Mouse (Mus musculus): Measurements from ENCODE around the gene Zfp831.

The Zfp831 gene

DNA sequence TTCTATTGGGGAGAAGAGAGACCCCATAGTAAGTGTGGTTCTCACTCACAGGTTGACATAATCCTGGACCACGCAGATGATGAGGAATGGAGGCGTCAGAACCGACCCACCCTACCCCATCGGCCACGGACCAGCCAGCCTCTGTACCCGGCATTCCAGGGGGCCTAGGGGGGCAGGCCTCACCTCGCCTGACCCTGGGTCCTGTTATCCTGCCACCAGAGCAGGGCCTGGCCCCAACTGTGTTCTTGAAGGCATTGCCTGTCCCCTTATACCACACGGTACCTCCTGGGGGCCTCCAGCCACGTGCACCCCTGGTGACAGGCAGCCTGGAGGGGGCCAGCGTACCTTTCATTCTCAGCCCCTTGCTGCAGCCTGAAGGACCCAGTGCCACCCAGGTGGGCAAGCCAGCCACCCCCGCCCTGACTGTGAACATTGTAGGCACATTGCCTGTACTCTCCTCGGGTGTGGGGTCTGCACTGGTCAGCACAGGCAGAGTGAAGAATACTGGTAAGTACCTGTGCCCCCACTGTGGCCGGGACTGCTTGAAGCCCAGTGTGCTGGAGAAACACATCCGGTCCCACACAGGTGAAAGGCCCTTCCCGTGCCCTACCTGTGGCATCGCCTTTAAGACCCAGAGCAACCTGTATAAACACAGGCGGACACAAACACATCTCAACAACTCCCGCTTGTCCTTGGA, at the start of gene Zfp831:
TSS of gene Zfp831 (plus strand) at position 87 of the 697 bp plus-strand sequence.
- no peak for DNase-seq (ENCODE audit: low read depth, low spot score)

GRCm38 (mm10) chr2:174594965-174595364, 48.4 kb upstream of the Zfp831 start:
- DNase-seq (ENCODE audit: low read depth, low spot score) = no peak

GRCm38 (mm10) chr2:174595611-174596010, 47.7 kb upstream of the Zfp831 start:
- no peak for DNase-seq (ENCODE audit: low read depth, low spot score)

DNA sequence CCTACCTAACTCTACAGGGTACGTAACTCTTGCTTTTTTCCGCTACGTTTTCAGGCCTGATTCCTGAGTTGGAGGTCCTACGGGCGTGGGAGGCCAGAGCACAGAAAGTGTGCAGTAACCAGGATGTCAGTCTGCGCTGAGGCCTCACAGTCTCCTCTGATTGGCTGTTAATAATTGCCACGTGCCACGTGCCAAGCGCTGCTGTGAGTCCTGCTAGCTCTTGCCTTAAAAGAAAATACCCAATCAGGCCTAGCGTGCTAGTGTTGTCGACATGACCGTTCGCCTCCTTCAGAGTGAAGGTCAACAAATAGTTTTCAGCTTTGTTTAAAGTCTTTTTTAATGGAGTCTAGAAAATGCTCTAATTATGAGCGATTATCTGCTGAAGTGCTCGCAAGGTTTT, 46.9 kb upstream of the Zfp831 start:
- no peak for DNase-seq (ENCODE audit: low read depth, low spot score)

GRCm38 (mm10) chr2:174598451-174598850, 44.9 kb upstream of the Zfp831 start:
- no peak for DNase-seq (ENCODE audit: low read depth, low spot score)

- no peak for DNase-seq (ENCODE audit: low read depth, low spot score)
Observed at GRCm38 (mm10) chr2:174599071-174599635, 44.2 kb upstream of the Zfp831 start.

GRCm38 (mm10) chr2:174599853-174600271, 43.5 kb upstream of the Zfp831 start:
- no peak for DNase-seq (ENCODE audit: low read depth, low spot score)

DNA sequence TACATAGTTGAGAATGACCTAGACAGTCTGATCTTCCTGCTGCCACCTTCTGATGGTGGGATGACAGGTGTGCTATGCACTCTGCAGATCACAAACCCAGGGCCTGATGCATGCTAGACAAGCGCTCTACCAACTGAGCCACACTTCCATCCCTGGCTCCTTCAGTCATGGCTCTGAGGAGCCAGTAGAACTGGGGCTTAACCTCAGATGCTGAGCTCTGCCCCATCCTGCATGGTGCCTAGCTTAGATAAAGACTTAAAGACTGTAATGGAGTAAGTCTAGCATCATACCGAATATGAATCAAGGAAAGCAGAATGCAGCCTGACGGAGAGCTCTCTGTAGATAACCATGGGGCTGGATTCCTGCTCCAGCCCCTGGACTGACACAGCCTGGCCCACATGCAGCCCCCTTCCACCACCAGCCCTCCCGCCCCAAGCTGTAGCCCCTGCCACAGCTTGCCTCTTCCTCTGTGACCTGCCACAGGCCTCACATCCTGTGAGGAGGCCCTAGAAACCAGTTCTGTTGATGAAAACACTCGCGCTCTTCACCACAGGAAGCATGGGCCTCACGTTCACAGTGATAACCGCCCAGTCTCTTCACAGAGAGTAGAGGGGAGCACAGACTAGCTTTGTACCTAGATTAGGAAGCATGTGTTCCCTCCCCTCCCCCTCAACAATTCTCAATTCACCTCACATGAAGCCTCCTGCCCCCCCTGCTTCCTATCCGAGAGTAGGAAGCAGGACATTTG, 41.2 kb upstream of the Zfp831 start:
- DNase-seq (ENCODE audit: low read depth, low spot score) = no peak

GRCm38 (mm10) chr2:174603321-174603720, 40.0 kb upstream of the Zfp831 start:
- no peak for DNase-seq (ENCODE audit: low read depth, low spot score)

GRCm38 (mm10) chr2:174605020-174605419, 38.3 kb upstream of the Zfp831 start:
- no peak for DNase-seq (ENCODE audit: low read depth, low spot score)

DNA sequence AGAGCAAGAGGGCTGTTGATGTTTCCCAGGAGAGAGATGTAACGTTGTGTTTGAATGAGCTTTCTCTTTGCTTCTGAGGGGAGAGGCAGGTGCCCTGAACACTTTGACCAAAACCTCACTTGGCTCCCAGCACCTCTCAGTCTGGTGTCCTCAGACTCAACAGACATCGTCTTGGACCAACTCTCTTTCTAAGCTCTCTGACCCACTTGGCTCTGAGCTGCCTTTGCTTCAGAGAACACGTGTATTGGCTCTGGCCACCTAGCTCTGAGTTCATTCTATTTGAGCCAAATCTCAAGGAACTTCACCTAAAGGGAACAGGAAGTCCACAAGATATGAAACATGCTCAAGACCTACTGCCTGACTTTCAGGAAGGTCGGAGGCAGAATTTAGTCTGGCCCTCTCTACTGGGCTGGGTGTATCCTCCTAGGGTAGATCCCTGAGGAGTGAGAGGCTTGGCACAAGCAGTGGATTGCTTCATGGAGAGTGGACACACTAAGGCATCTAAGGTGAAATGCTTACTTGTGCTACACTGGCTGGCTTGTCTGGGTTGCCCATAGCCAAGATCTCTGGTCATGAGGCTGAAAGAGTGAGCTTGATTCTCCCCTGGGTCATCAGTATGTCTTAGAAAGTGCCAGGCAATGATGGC, 37.8 kb upstream of the Zfp831 start:
- no peak for DNase-seq (ENCODE audit: low read depth, low spot score)

DNA sequence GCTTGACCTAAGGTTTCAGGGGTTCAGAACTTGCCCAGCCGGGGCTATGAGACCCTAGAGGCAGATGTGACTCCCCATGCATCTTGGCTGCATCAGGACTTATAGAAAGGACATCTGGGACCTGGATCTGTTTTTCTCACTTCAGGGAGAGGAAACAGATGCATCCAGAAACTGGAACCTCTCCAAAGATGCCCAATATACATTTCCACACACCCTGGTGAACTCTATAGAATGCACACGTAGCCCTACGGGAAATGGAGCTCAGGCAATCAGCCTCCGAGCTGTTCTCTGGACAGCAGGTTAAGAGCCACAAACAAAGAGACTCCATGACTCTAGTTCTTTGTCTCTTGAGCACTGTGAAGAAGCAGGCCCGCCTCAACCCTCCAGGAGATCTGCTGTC, 37.0 kb upstream of the Zfp831 start:
- DNase-seq (ENCODE audit: low read depth, low spot score) = no peak

- no peak for DNase-seq (ENCODE audit: low read depth, low spot score)
Observed at GRCm38 (mm10) chr2:174609892-174610291, 33.4 kb upstream of the Zfp831 start.

DNA sequence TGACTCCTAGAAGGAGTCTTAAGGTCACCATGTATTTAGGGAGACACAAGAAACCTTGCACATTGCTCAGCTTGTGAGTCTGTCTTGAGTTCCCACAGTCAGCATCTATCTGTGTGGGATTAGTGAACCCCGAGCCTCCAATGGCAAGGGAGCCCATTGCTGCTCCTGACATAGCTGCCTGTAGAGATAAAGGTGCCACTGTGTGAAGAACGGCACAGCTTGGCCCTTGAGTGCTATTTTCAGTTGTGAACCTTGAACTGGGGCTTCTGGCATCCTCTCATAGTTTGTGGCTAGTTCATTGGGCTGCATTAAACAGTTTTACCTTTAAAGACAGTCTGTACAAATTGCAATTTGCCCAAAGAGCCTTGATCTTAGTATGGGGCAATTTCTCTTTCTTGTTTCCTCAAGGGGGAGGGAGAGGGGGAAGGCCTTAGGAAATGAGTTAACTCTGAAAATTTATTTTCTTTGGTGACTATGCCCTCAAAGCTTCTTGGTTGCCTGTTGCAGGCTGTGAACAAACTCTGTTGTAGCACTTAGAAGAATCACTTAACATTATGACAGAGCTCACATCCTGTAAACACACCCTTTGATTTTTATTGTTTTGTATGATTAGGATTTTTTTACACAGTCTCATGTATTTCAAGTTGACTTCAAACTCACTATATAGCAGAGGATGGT, 30.8 kb upstream of the Zfp831 start:
- DNase-seq (ENCODE audit: low read depth, low spot score) = no peak

GRCm38 (mm10) chr2:174613221-174613620, 30.1 kb upstream of the Zfp831 start:
- no peak for DNase-seq (ENCODE audit: low read depth, low spot score)

DNA sequence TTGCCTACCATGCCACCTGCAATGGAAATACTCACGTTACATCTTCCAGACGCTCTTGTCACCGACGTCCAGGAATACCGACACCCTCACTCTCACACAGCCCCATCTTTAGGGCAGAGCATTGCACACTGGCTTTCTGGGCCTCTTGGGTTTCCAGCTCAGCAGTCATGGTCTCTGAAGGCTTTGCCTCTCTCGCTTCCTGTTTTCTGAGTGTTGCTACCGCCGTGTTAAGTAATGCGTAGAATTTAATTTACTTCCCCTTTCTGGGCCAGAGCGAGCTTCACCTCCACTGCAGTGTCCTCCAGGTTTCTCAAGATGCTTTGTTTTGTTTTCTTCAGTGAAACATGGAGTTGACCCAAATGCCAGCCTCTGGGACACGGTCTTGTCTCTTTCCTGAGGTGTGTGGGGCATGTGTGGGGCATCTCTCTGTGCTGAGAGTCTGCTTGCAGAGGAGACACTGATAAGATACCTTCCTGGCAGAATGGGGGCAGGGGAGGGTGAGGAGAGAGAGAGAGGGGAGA, 29.4 kb upstream of the Zfp831 start:
- no peak for DNase-seq (ENCODE audit: low read depth, low spot score)

DNA sequence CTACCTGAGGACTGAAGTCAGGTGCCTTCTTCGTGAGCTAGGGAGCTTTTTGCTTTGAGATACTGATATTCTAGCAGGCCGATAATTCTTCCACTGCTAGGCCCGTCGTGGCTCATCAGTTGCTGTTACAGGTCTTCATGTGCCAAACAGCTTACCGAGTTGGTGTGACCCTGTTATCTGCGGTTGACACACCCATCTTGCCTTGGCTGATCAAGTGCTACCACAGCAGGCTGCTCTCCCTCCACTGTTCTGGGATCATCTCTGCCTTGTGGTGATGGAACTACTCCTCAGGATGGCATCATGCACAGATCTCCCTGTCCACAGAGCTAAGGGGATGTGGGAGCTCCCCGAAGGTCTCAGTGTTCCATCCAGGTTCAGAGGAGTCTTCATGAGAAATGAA, 21.5 kb upstream of the Zfp831 start:
- DNase-seq (ENCODE audit: low read depth, low spot score) = no peak

DNA sequence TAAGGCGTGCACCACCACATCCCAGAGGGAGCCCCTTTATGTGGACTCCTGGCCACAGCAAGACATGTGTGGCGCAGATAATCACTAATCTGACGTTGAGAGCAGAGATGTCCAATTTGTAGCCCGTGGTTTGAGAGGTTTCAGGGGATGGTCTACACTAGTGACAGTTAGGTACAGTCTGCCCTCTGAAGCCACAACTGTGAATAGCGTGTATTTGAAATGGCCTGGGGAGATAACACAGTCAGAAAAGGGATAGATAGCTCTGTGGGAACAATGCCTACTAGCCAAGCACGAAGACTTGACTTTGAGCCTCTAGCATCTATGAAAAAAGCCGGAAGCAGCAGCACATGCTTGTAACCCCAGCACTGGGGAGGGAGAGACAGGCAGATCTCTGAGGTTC, 18.9 kb upstream of the Zfp831 start:
- no peak for DNase-seq (ENCODE audit: low read depth, low spot score)

GRCm38 (mm10) chr2:174627021-174627420, 16.3 kb upstream of the Zfp831 start:
- DNase-seq (ENCODE audit: low read depth, low spot score) = no peak

- DNase-seq (ENCODE audit: low read depth, low spot score) = no peak
Observed at GRCm38 (mm10) chr2:174629299-174629850, 14.0 kb upstream of the Zfp831 start.

DNA sequence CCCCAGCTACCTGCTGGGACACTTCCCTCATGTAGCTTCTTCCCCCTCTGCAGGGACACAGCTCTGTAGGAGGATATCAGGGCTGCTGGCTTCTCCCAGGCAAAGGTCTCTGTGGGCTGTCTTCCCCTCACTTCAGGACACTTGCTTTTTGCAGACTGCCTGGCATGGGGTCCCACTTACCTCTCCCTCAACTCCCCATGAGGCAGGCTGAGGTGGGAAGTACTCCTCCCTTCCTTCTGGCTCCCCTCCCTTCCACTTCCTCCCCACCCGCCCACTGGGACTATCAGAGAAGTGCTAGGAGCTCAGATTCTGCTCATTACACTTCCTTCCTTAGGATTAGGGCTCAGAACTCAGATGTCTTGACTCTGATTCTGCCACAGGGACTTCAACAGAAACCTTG, 6.6 kb upstream of the Zfp831 start:
- DNase-seq (ENCODE audit: low read depth, low spot score) = no peak
